Mouse (Mus musculus): ENCODE data around the gene Vmn1r70.

Vmn1r70 gene

DNA sequence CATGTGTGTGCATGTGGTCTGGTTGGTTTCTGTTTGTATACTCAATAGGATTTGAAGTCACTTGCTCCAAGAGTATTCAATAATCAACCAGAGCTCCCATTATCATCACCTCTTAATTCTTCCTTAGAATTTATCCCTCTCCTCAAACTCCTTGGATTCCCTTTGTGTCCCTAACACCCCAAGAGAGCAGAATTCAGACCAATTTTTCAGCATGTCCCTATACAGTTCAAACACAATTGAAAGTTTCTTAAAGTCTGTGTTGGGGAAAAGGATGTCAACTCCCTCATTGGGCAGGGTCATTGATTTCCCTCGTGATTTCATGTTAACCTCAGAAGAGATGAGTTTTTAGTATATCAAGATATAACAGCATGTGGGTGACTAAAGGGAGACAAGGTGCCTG lies at the start of gene Vmn1r70:
Gene Vmn1r70 (plus strand): TSS at position 301 of the 400 bp plus-strand sequence.
- no peak for DNase-seq (ENCODE audit: low read depth, low spot score)

DNA sequence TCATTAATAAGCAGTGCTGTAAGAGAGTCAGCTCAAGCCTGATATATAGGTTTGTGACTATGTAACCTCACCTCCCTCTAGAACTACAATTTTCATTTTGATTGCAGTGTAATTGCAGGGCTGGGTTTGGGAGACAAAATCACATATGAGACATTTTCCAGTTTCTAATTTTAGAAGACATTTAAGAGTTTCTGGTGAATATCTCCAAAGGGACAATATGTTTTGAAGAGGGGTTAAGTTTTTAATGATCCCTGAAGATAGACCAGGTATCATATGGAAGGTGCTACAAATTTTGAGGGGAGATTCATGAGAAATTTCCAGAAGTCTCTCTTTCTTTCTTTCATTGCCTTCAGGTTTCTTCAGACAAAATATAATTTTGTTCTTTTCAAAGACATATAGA lies 17.8 kb upstream of the Vmn1r70 start, which contains the start of gene Vmn1r69:
Gene Vmn1r69 (minus strand): TSS at position 101 of the 400 bp plus-strand sequence.
- DNase-seq (ENCODE audit: low read depth, low spot score), result no peak
